Mouse (Mus musculus) adrenal gland, postnatal 14 days (tissue): Measurements from ENCODE around the gene Myo18b. TPM values are rescaled to one million over a fixed set of nuclear protein-coding genes. Genes with fewer than 3 reads are reported as not detected.
A peak's percentile ranks its signal among the peaks of the same experiment; 100 is the strongest.

ENCODE experiments used
- DNase-seq: peaks from one replicate; pipeline ENCODE4 v3.0.0; 2021; ENCODE audit warnings: mixed read lengths
- total RNA-seq: library from RNA; stranded (reverse); gene quantifications from 2 replicates; pipeline ENCODE4 v1.2.3, GENCODE M21; 2021

The Myo18b gene
- total RNA-seq, 1 experiment from 2014 or later, result 0.07 TPM

- DNase-seq, result no peak
Measured at GRCm38 (mm10) chr5:112671961-112672360, 224.2 kb downstream of the Myo18b start.

- DNase-seq, result no peak
Measured at GRCm38 (mm10) chr5:112667153-112667552, 229.0 kb downstream of the Myo18b start.

- DNase-seq, result no peak
Measured at GRCm38 (mm10) chr5:112665661-112666060, 230.5 kb downstream of the Myo18b start.

- DNase-seq, result no peak
Measured at GRCm38 (mm10) chr5:112663701-112664100, 232.5 kb downstream of the Myo18b start.

GRCm38 (mm10) chr5:112660924-112661431 is 235.2 kb downstream of the Myo18b start:
- DNase-seq, result no peak

GRCm38 (mm10) chr5:112659295-112659694 is 236.9 kb downstream of the Myo18b start:
- DNase-seq, result no peak

- no peak for DNase-seq
Measured at GRCm38 (mm10) chr5:112656811-112657210, 239.4 kb downstream of the Myo18b start.

GRCm38 (mm10) chr5:112655986-112656541 is 240.1 kb downstream of the Myo18b start:
- no peak for DNase-seq

GRCm38 (mm10) chr5:112655529-112655928 is 240.6 kb downstream of the Myo18b start:
- no peak for DNase-seq

GRCm38 (mm10) chr5:112652036-112652435 is 244.1 kb downstream of the Myo18b start:
- DNase-seq, result no peak

GRCm38 (mm10) chr5:112649164-112649702 is 246.9 kb downstream of the Myo18b start:
- DNase-seq, result no peak

- DNase-seq, result no peak
Measured at GRCm38 (mm10) chr5:112646871-112647270, 249.3 kb downstream of the Myo18b start.

GRCm38 (mm10) chr5:112645535-112645934 is 250.6 kb downstream of the Myo18b start:
- no peak for DNase-seq

GRCm38 (mm10) chr5:112643533-112644272 is 252.5 kb downstream of the Myo18b start:
- peak; percentile 19 for DNase-seq

- DNase-seq, result peak; percentile 44
Measured at GRCm38 (mm10) chr5:112642731-112643130, 253.4 kb downstream of the Myo18b start.

GRCm38 (mm10) chr5:112641770-112642169 is 254.4 kb downstream of the Myo18b start:
- DNase-seq, result no peak

GRCm38 (mm10) chr5:112641131-112641530 is 255.0 kb downstream of the Myo18b start:
- no peak for DNase-seq

GRCm38 (mm10) chr5:112640651-112641050 is 255.5 kb downstream of the Myo18b start:
- DNase-seq, result peak; percentile 24

Other genes with a start within 250 kb of the Myo18b start
- 36.7 and 37.5 TPM in 2 replicates for gene Grk3, start 119.4 kb upstream of the Myo18b start, total RNA-seq
- gene Crybb2, start 173.8 kb upstream of the Myo18b start, total RNA-seq, result not detected in 2 replicates
- gene Crybb3, start 185.2 kb upstream of the Myo18b start, total RNA-seq, result 1.4 and 2.2 TPM in 2 replicates